Mouse (Mus musculus) neural tube, embryonic 12.5 days (tissue): Measurements from ENCODE around the gene Mmp21. TPM values are rescaled to one million over a fixed set of nuclear protein-coding genes. Genes with fewer than 3 reads are reported as not detected.

Experiments
- ATAC-seq: fragments of 200-750 bp; cut with Nextera tagmentation; 2 replicates; pipeline ENCODE4 v1.8.0; 2017; ENCODE audit warnings: low read depth, mild to moderate bottlenecking, moderate TSS enrichment, moderate library complexity; ENCODE audit not compliant: low FRiP score
- H3K27ac ChIP-seq: fragments of 300-500 bp; sonication (generic); 2 replicates; pipeline ENCODE4 v1.5.1; 2016
- H3K27me3 ChIP-seq: fragments of 300-500 bp; sonication (generic); replicated peaks from 2 replicates; pipeline ENCODE4 v1.6.1; 2016; ENCODE audit warnings: mild to moderate bottlenecking
- H3K36me3 ChIP-seq: fragments of 300-500 bp; sonication (generic); 2 replicates; pipeline ENCODE4 v1.6.1; 2016; ENCODE audit warnings: mild to moderate bottlenecking
- H3K4me1 ChIP-seq: fragments of 300-500 bp; sonication (generic); 2 replicates; pipeline ENCODE4 v1.6.1; 2016
- H3K4me2 ChIP-seq: fragments of 300-500 bp; sonication (generic); replicated peaks from 2 replicates; pipeline ENCODE4 v1.6.1; 2016; ENCODE audit warnings: mild to moderate bottlenecking
- H3K4me3 ChIP-seq: fragments of 300-500 bp; sonication (generic); 2 replicates; pipeline ENCODE4 v1.5.1; 2016
- H3K9ac ChIP-seq: fragments of 300-500 bp; sonication (generic); 2 replicates; pipeline ENCODE4 v1.6.1; 2016; ENCODE audit warnings: mild to moderate bottlenecking
- H3K9me3 ChIP-seq: fragments of 300-500 bp; sonication (generic); 2 replicates; pipeline ENCODE4 v1.6.1; 2016; ENCODE audit warnings: mild to moderate bottlenecking
- WGBS: fragments of 180-500 bp; shearing (Covaris S2); methylation state at CpG from one replicate; pipeline ENCODE4 v1.1.7; 2016; 5-methylcytosine and 5-hydroxymethylcytosine counted together
- polyA plus RNA-seq: library from polyadenylated mRNA; unstranded; fragments of >200 nt; fragmentation: Nextera tagmentation; extraction: Ambion mirVana; gene quantifications from 2 replicates; pipeline ENCODE4 v1.2.1, GENCODE M21; 2016

Gene Mmp21
- polyA plus RNA-seq = 0.18 TPM in 1 of 2 replicates, not detected in the other

- Histone ChIP-seq H3K9me3 (peaks cover 5% of the 10 kb centered on the region; the same call in 1 of the 2 replicates), H3K4me1 (no peaks in the 10 kb centered on the region), H3K9ac (no peak within 1 kb of the TSS), H3K4me3 (no peak within 1 kb of the TSS), H3K4me2 (no peak within 1 kb of the TSS), H3K27me3 (no peaks in the 10 kb centered on the region), H3K27ac (no peak within 1 kb of the TSS), H3K36me3 (0 out of 2 replicates have a peak, but pooled peaks cover 3% of the 10 kb centered on the region)
- ATAC-seq = no peak
- 76% methylated on average over 3 of the region's 3 CpGs for WGBS
Measured at GRCm38 (mm10) chr7:133679961-133680360, at the start of gene Mmp21. Mmp21 (minus strand) TSS chr7:133680061.

GRCm38 (mm10) chr7:133729351-133729750, 49.5 kb upstream of the Mmp21 start:
- no peaks in the 10 kb centered on the region for H3K4me1 ChIP-seq
- H3K4me2 ChIP-seq = no peak overlapping the region
- no peak overlapping the region for H3K9ac ChIP-seq
- peaks cover 40% of the 10 kb centered on the region; the same call in 1 of the 2 replicates for H3K36me3 ChIP-seq
- whole genome bisulfite sequencing = 79% methylated on average over 5 of the region's 5 CpGs
- ATAC-seq = no peak
- H3K27ac ChIP-seq = no peak overlapping the region
- no peaks in the 10 kb centered on the region for H3K27me3 ChIP-seq
- no peak overlapping the region for H3K4me3 ChIP-seq
- no peaks in the 10 kb centered on the region for H3K9me3 ChIP-seq

- no peaks in the 10 kb centered on the region for H3K9me3 ChIP-seq
- no peak overlapping the region for H3K27ac ChIP-seq
- no peak for ATAC-seq
- no peak overlapping the region for H3K4me3 ChIP-seq
- H3K36me3 ChIP-seq = peaks cover 42% of the 10 kb centered on the region
- 85% methylated on average over 6 of the region's 6 CpGs for WGBS
- no peaks in the 10 kb centered on the region for H3K4me1 ChIP-seq
- no peaks in the 10 kb centered on the region for H3K27me3 ChIP-seq
- H3K4me2 ChIP-seq = no peak overlapping the region
- H3K9ac ChIP-seq = no peak overlapping the region
Measured at GRCm38 (mm10) chr7:133727027-133727426, 47.2 kb upstream of the Mmp21 start.

DNA sequence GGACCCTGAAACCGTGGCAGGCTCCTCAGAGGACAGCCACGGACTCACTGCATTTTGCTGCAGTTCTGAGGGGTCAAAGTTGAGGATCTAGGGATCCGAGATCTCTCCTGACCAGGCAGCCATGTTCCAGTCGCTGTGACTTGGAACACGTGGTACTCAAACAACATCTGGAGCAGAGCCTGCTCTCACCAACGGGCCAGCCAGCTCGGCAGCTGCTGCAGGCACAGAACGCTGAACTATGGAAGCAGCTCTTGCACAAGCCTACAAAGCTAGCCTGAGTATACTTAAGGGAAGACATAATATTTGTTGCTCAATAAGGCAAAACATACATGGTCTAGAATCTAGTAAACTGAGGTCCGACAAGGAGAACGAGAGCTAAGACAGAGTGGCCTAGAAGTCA, 45.7 kb upstream of the Mmp21 start:
- Histone ChIP-seq H3K4me3 (no peak overlapping the region), H3K4me2 (no peak overlapping the region), H3K4me1 (no peaks in the 10 kb centered on the region), H3K9ac (no peak overlapping the region), H3K9me3 (no peaks in the 10 kb centered on the region), H3K27ac (no peak overlapping the region), H3K27me3 (no peaks in the 10 kb centered on the region), H3K36me3 (peaks cover 52% of the 10 kb centered on the region)
- no peak for ATAC-seq
- WGBS = 89% methylated on average over 10 of the region's 10 CpGs

DNA sequence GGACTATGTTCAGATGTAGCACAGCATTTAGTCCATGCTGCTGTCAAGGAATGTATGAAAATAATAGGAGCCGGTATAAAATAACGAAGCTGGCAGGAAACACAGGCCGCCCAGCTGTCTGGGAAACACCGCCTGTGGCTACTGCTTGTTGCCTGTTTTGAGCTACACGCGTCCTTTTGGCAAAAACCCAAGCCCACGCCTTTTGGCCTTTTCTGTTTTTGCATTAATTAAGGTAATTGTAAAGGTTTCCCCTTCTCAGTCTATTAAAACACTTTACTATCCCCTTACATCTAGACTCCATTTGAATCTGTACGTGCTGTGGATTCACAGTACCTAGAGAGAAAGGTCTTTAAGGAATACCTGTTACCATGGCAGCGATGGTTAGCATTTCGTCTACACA, 45.0 kb upstream of the Mmp21 start:
- Histone ChIP-seq H3K27me3 (no peaks in the 10 kb centered on the region), H3K4me3 (no peak overlapping the region), H3K4me1 (no peaks in the 10 kb centered on the region), H3K4me2 (no peak overlapping the region), H3K36me3 (peaks cover 59% of the 10 kb centered on the region), H3K27ac (no peak overlapping the region), H3K9ac (no peak overlapping the region), H3K9me3 (no peaks in the 10 kb centered on the region)
- 86% methylated on average over 10 of the region's 10 CpGs for WGBS
- ATAC-seq = no peak

GRCm38 (mm10) chr7:133720616-133721015, 40.8 kb upstream of the Mmp21 start:
- Histone ChIP-seq H3K27ac (no peak overlapping the region), H3K4me1 (no peaks in the 10 kb centered on the region), H3K27me3 (no peaks in the 10 kb centered on the region), H3K4me2 (no peak overlapping the region), H3K4me3 (no peak overlapping the region), H3K36me3 (peaks cover 93% of the 10 kb centered on the region), H3K9me3 (no peaks in the 10 kb centered on the region), H3K9ac (no peak overlapping the region)
- WGBS = 80% methylated on average over 11 of the region's 11 CpGs
- ATAC-seq = no peak

GRCm38 (mm10) chr7:133718580-133718979, 38.7 kb upstream of the Mmp21 start:
- no peak for ATAC-seq
- H3K4me3 ChIP-seq = no peak overlapping the region
- no peaks in the 10 kb centered on the region for H3K4me1 ChIP-seq
- 95% methylated on average over 1 of the region's 1 CpGs for WGBS
- H3K9me3 ChIP-seq = no peaks in the 10 kb centered on the region
- H3K27me3 ChIP-seq = no peaks in the 10 kb centered on the region
- H3K27ac ChIP-seq = no peak overlapping the region
- H3K4me2 ChIP-seq = no peak overlapping the region
- H3K9ac ChIP-seq = no peak overlapping the region
- H3K36me3 ChIP-seq = peaks cover 99% of the 10 kb centered on the region

DNA sequence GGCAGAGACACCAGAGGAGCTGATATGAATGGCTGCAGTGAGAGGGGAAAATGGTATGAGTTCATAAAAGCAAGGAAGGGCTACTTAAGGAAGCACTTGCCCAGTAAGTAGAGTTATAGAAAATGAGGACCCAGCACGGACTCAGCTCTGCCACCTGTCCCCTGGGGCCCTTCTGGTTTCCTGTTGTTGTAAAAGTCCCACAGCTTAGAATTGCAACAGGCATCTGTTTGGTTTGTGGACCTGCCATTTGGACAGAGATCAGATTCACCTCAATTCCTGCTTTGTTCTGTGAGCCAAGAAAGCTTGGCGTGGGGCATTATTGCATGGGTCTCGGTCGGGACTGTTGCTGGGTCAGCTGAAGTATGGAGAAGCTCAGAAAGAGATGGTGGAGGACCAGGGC, 35.5 kb upstream of the Mmp21 start:
- Histone ChIP-seq H3K9ac (no peak overlapping the region), H3K27me3 (no peaks in the 10 kb centered on the region), H3K4me3 (no peak overlapping the region), H3K4me1 (no peaks in the 10 kb centered on the region), H3K9me3 (no peaks in the 10 kb centered on the region), H3K4me2 (no peak overlapping the region), H3K36me3 (peaks cover 81% of the 10 kb centered on the region), H3K27ac (no peak overlapping the region)
- WGBS = 95% methylated on average over 4 of the region's 4 CpGs
- ATAC-seq = no peak

GRCm38 (mm10) chr7:133707301-133707700, 27.4 kb upstream of the Mmp21 start:
- Histone ChIP-seq H3K36me3 (peaks cover 3% of the 10 kb centered on the region), H3K4me3 (no peak overlapping the region), H3K4me2 (no peak overlapping the region), H3K27me3 (no peaks in the 10 kb centered on the region), H3K4me1 (peaks cover 7% of the 10 kb centered on the region), H3K27ac (no peak overlapping the region), H3K9ac (no peak overlapping the region), H3K9me3 (no peaks in the 10 kb centered on the region)
- 95% methylated on average over 2 of the region's 2 CpGs for WGBS
- no peak for ATAC-seq

- H3K27me3 ChIP-seq = no peaks in the 10 kb centered on the region
- 0 out of 2 replicates have a peak, but pooled peaks cover 7% of the 10 kb centered on the region for H3K36me3 ChIP-seq
- WGBS = 94% methylated on average over 7 of the region's 7 CpGs
- H3K4me3 ChIP-seq = no peak overlapping the region
- H3K9me3 ChIP-seq = no peaks in the 10 kb centered on the region
- no peak overlapping the region for H3K27ac ChIP-seq
- no peak overlapping the region for H3K9ac ChIP-seq
- no peak for ATAC-seq
- no peak overlapping the region for H3K4me2 ChIP-seq
- no peaks in the 10 kb centered on the region for H3K4me1 ChIP-seq
Measured at GRCm38 (mm10) chr7:133703906-133704305, 24.0 kb upstream of the Mmp21 start.

DNA sequence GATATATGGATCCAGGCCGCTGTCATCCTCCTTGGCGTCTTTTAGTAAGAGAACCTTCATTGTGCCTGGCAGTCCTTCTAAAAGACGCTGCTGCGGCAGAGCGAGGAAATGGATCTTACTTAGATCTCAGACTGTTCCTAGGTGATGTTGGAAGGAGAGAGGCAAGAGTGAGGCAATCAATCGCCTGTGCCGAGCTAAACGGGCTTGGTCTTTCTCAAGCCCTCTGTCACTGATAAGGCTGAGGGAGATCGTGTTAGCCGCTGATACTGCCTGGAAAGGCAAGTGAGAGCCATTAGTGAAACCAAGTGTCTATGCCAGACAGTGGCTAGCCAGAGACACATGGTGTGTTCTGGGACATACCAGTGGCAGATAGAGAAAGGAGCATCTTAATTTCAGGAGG, 22.5 kb upstream of the Mmp21 start:
- Histone ChIP-seq H3K4me3 (no peak overlapping the region), H3K4me2 (no peak overlapping the region), H3K36me3 (0 out of 2 replicates have a peak, but pooled peaks cover 8% of the 10 kb centered on the region), H3K27me3 (no peaks in the 10 kb centered on the region), H3K27ac (no peak overlapping the region), H3K4me1 (no peaks in the 10 kb centered on the region), H3K9me3 (no peaks in the 10 kb centered on the region), H3K9ac (no peak overlapping the region)
- 94% methylated on average over 10 of the region's 10 CpGs for WGBS
- ATAC-seq = no peak

- 0 out of 2 replicates have a peak, but pooled peaks cover 13% of the 10 kb centered on the region for H3K36me3 ChIP-seq
- no peaks in the 10 kb centered on the region for H3K27me3 ChIP-seq
- WGBS = 92% methylated on average over 7 of the region's 7 CpGs
- H3K4me3 ChIP-seq = no peak overlapping the region
- no peak overlapping the region for H3K4me2 ChIP-seq
- H3K4me1 ChIP-seq = no peaks in the 10 kb centered on the region
- no peak overlapping the region for H3K27ac ChIP-seq
- H3K9ac ChIP-seq = no peak overlapping the region
- no peaks in the 10 kb centered on the region for H3K9me3 ChIP-seq
- no peak for ATAC-seq
Measured at GRCm38 (mm10) chr7:133701366-133701765, 21.5 kb upstream of the Mmp21 start.

- Histone ChIP-seq H3K36me3 (0 out of 2 replicates have a peak, but pooled peaks cover 13% of the 10 kb centered on the region), H3K27me3 (no peaks in the 10 kb centered on the region), H3K4me2 (no peak overlapping the region), H3K4me1 (no peaks in the 10 kb centered on the region), H3K9me3 (no peaks in the 10 kb centered on the region), H3K9ac (no peak overlapping the region), H3K27ac (no peak overlapping the region), H3K4me3 (no peak overlapping the region)
- WGBS = 88% methylated on average over 4 of the region's 4 CpGs
- ATAC-seq = no peak
Measured at GRCm38 (mm10) chr7:133699885-133700284, 20.0 kb upstream of the Mmp21 start.
